20 mouse cellular contexts compared by ENCODE assay signal in the genomic region with DNA sequence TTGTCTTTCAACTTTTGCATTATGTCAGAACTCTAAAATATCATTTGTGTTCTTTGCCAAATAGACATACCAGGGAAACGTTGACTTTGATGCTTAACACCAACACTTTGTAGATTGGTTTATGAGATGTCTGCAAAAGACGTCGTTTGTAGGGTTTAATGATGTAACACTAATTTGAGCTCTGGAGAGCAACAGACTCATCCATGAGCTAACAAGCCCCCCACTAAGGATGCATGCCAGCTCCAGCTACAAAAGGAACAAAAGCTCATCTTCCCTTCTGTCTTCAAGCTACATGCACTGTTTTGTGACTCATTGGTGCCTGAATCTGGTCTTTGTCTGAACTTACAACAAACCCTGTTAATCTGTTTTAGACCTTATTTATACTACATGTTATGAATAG. TPM values are rescaled to one million over a fixed set of nuclear protein-coding genes. Genes with fewer than 3 reads are reported as not detected.
"Had no signal": no experiment of that assay in that cellular context is flagged by ENCODE, and none has a peak within 500 bp of the region (broad histone marks: within the 10 kb centered on the region; RNA-seq: fewer than 3 reads in every experiment).

No protein-coding gene starts in this region.

- ATAC-seq: midbrain, embryonic 13.5 days; midbrain, embryonic 15.5 days had no signal

- DNase-seq: lung, adult 18-20 months; lung, embryonic 14.5 days; lung, postnatal 10 days; lung, postnatal 4 days; right cerebral cortex, adult 18-20 months; right cerebral cortex, postnatal 25 days; right cerebral cortex, postnatal 4 days; spleen, adult 18-20 months; thymus, adult 18-20 months; thymus, postnatal 14 days; thymus, postnatal 36 days had no signal

- H3K4me2 ChIP-seq: lung, embryonic 14.5 days; midbrain, embryonic 11.5 days; midbrain, embryonic 13.5 days; midbrain, embryonic 15.5 days; neural tube, embryonic 13.5 days; neural tube, embryonic 15.5 days had no signal

- H3K9me3 ChIP-seq: midbrain, embryonic 13.5 days; midbrain, embryonic 15.5 days; neural tube, embryonic 13.5 days; neural tube, embryonic 15.5 days had no signal

- H3K27ac ChIP-seq: liver, embryonic 14.5 days; midbrain, embryonic 13.5 days; midbrain, embryonic 15.5 days; neural tube, embryonic 13.5 days; neural tube, embryonic 15.5 days had no signal

- H3K4me1 ChIP-seq: midbrain, embryonic 13.5 days; midbrain, embryonic 15.5 days had no signal

- H3K4me3 ChIP-seq: midbrain, embryonic 13.5 days; midbrain, embryonic 15.5 days; myocyte; neural tube, embryonic 13.5 days; neural tube, embryonic 15.5 days had no signal

- H3K36me3 ChIP-seq: midbrain, embryonic 13.5 days; midbrain, embryonic 15.5 days; neural tube, embryonic 13.5 days; neural tube, embryonic 15.5 days had no signal

- H3K27me3 ChIP-seq: midbrain, embryonic 13.5 days; midbrain, embryonic 15.5 days; neural tube, embryonic 13.5 days; neural tube, embryonic 15.5 days had no signal

- H3K9ac ChIP-seq: liver, embryonic 14.5 days; lung, embryonic 14.5 days; midbrain, embryonic 13.5 days; midbrain, embryonic 15.5 days; neural tube, embryonic 13.5 days; neural tube, embryonic 15.5 days had no signal

RNA-seq across cellular contexts. Expression of gene Cntn1, which starts 28.5 kb away (rescaled TPM):
- total RNA-seq: megakaryocyte, adult 5-6 weeks; megakaryocyte-erythroid progenitor cell, adult 5-6 weeks had no signal
